In the genomic region with DNA sequence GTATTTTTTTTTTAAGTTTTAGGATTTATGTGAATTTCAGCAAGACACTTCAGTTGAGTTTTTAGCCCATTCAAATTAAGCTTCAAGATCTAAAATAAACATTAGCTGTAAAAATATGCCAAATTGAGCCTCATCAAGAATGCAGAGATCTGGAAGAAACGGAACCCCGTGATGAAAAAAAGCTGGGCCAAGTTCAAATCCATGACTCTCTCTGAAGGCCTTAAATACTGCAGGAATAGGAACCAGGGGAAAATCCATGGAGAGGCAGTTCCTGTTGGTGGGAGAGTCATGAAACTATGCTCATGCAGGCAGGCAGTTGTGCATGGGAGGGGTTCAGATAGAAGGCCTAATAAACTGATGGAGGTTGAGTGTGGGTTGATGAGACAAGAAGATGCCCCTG, we compare ENCODE assay signal across 25 mouse cellular contexts.
"Had no signal": no experiment of that assay in that cellular context is flagged by ENCODE, and none has a peak within 500 bp of the region (broad histone marks: within the 10 kb centered on the region; RNA-seq: fewer than 3 reads in every experiment).

No protein-coding gene starts in this region.

- H3K4me1 ChIP-seq: heart, embryonic 10.5 days; hindbrain, embryonic 10.5 days; hindbrain, embryonic 12.5 days; intestine, embryonic 15.5 days; limb, embryonic 10.5 days; limb, embryonic 12.5 days; liver, embryonic 13.5 days had no signal

- DNase-seq: gastrocnemius, adult 2 months; gastrocnemius, postnatal 10 days; gastrocnemius, postnatal 25 days; heart, adult 18-20 months; heart, postnatal 10 days; heart, postnatal 4 days; kidney, adult 18-20 months; kidney, adult 8-10 months; kidney, postnatal 4 days; liver; liver, embryonic 13.5 days had no signal

- H3K4me2 ChIP-seq: heart, embryonic 12.5 days; hindbrain, embryonic 12.5 days; hindbrain, embryonic 14.5 days; intestine, embryonic 15.5 days; limb, embryonic 12.5 days; liver, embryonic 11.5 days; liver, embryonic 13.5 days had no signal

- H3K9me3 ChIP-seq: heart, embryonic 10.5 days; heart, embryonic 12.5 days; hindbrain, embryonic 10.5 days; hindbrain, embryonic 12.5 days; intestine, embryonic 15.5 days; limb, embryonic 10.5 days; limb, embryonic 12.5 days; liver, embryonic 13.5 days had no signal

- H3K27me3 ChIP-seq: heart, embryonic 12.5 days; hindbrain, embryonic 12.5 days; intestine, embryonic 15.5 days; limb, embryonic 12.5 days; liver, embryonic 13.5 days had no signal

- H3K36me3 ChIP-seq: heart, embryonic 10.5 days; heart, embryonic 12.5 days; hindbrain, embryonic 10.5 days; hindbrain, embryonic 12.5 days; intestine, embryonic 15.5 days; limb, embryonic 10.5 days; limb, embryonic 12.5 days; liver, embryonic 13.5 days had no signal

- H3K4me3 ChIP-seq: gastrocnemius, adult 2 months; heart, embryonic 10.5 days; heart, embryonic 12.5 days; hindbrain, embryonic 10.5 days; hindbrain, embryonic 12.5 days; intestine, embryonic 15.5 days; layer of hippocampus, adult 2 months; left cerebral cortex, adult 2 months; limb, embryonic 10.5 days; limb, embryonic 12.5 days; liver, embryonic 13.5 days had no signal

- ATAC-seq: hindbrain, embryonic 16.5 days; inflammation-experienced regulatory T-cells, adult 6 months; intestine, embryonic 15.5 days; intestine, postnatal 0 days had no signal

- H3K9ac ChIP-seq: heart, embryonic 12.5 days; hindbrain, embryonic 12.5 days; hindbrain, embryonic 14.5 days; intestine, embryonic 15.5 days; limb, embryonic 12.5 days; liver, embryonic 13.5 days had no signal

- H3K27ac ChIP-seq: gastrocnemius, adult 2 months; heart, embryonic 10.5 days; hindbrain, embryonic 10.5 days; hindbrain, embryonic 12.5 days; hindbrain, embryonic 14.5 days; intestine, embryonic 15.5 days; layer of hippocampus, adult 2 months; limb, embryonic 10.5 days; limb, embryonic 12.5 days; liver, embryonic 13.5 days had no signal
